Mouse (Mus musculus) thymus, adult 2 months (tissue): ENCODE data around the gene Ldhd. TPM values are rescaled to one million over a fixed set of nuclear protein-coding genes. Genes with fewer than 3 reads are reported as not detected.

Experiments
- DNase-seq: peaks from one replicate; pipeline ENCODE4 v3.0.0; 2021
- H3K27ac ChIP-seq: fragments of 200-500 bp; 2 replicates; pipeline ENCODE4 v1.5.1; 2012; ENCODE audit warnings: low read length, control low read depth; ENCODE audit not compliant: control insufficient read depth, insufficient read depth
- H3K27me3 ChIP-seq: fragments of 200-500 bp; 2 replicates; pipeline ENCODE4 v1.6.1; 2012; ENCODE audit warnings: mild to moderate bottlenecking, low read length, moderate library complexity, mixed read lengths; ENCODE audit not compliant: control insufficient read depth, insufficient read depth
- H3K36me3 ChIP-seq: fragments of 200-500 bp; 2 replicates; pipeline ENCODE4 v1.6.1; 2012; ENCODE audit warnings: mild to moderate bottlenecking, low read length, moderate library complexity; ENCODE audit not compliant: control insufficient read depth, insufficient read depth
- H3K4me1 ChIP-seq: fragments of 200-500 bp; replicated peaks from 2 replicates; pipeline ENCODE4 v1.6.1; 2012; ENCODE audit warnings: low read length; ENCODE audit not compliant: control insufficient read depth, insufficient read depth
- H3K4me3 ChIP-seq: fragments of 200-500 bp; 2 replicates; pipeline ENCODE4 v1.5.1; 2012; ENCODE audit warnings: mild to moderate bottlenecking, low read length, control low read depth, moderate library complexity; ENCODE audit not compliant: control insufficient read depth, insufficient read depth
- CTCF ChIP-seq: fragments of 200-500 bp; IDR thresholded peaks from 2 replicates; pipeline ENCODE4 v1.5.1; 2012; ENCODE audit warnings: mild to moderate bottlenecking, control low read depth, low read length, moderate library complexity, borderline replicate concordance; ENCODE audit not compliant: control insufficient read depth, poor library complexity, insufficient read depth; ENCODE audit errors: extremely low read depth
- POLR2A ChIP-seq: fragments of 200-500 bp; IDR thresholded peaks from 2 replicates; pipeline ENCODE4 v1.6.1; 2012; ENCODE audit warnings: mild to moderate bottlenecking, low read length, control low read depth, moderate library complexity; ENCODE audit not compliant: control insufficient read depth, poor library complexity, insufficient read depth; ENCODE audit errors: extremely low read depth
- WGBS: fragments of 180-500 bp; shearing (Covaris S2); methylation state at CpG from one replicate; pipeline ENCODE4 v1.1.7; 2018; 5-methylcytosine and 5-hydroxymethylcytosine counted together
- polyA plus RNA-seq: library from polyadenylated mRNA; depleted of rRNA; stranded (reverse); fragments of >200 nt; gene quantifications from 2 replicates; pipeline ENCODE4 v1.2.3, GENCODE M21; 2012

The Ldhd gene
- polyA plus RNA-seq, 1 experiment: 10.4 TPM

DNA sequence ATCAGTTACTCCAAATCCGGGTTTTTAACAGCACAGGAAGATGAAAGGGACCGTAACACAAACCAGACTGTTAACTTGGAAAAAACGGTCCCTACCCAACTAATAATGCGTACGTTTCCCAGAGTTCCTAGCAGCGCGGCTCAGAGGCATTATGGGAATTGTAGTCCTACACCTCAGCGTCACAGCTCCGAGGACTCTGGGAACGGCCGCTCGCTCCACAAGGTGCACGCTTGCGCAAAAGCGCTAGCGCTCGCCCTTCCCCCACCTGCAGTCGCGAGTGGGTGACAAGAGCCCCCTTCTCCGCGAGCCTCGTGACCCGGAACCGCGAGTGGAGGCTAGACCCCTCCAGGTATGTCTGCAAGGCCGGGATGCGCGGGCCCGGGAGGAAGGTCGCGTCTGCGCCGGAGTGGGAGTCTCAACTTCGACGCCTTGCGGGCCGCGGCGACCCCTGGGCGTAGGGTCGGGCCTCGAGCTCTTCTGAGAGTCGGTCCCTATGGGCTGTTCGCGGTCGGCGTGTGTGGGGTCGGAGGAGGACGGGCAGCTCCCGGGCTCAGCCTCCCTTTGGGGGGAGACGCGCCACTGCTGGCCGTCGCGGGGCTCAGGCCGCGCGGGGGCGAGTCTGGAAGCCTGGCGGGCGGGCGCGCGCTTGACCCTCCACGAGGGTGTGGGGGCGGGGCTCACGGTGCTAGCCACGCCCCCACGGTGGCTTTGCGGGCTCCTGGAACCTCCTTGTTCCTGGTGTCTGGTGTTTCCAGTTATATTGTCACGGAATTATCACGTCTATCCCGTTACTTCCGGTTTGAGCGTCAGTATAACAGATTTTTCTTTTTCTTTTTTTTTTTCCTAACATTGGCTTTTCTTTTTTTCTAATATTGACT is 13.3 kb upstream of the Ldhd start, which contains the start of gene Zfp1:
TSS of gene Zfp1 (plus strand) at position 138 of the 878 bp plus-strand sequence.
- Histone ChIP-seq H3K27me3 (no peaks in the 10 kb centered on the region), H3K4me1 (peaks cover 2% of the 10 kb centered on the region), H3K4me3 (peak within 1 kb of the TSS; percentile 65), H3K27ac (peak within 1 kb of the TSS; percentile 3), H3K36me3 (no peaks in the 10 kb centered on the region)
- peak; percentile 93 for DNase-seq
- under 1% methylated on average over 75 of the region's 75 CpGs for WGBS
- TF ChIP-seq CTCF: peak; percentile 40; the same call in 1 of the 2 replicates
- TF ChIP-seq POLR2A: peak; percentile 66

DNA sequence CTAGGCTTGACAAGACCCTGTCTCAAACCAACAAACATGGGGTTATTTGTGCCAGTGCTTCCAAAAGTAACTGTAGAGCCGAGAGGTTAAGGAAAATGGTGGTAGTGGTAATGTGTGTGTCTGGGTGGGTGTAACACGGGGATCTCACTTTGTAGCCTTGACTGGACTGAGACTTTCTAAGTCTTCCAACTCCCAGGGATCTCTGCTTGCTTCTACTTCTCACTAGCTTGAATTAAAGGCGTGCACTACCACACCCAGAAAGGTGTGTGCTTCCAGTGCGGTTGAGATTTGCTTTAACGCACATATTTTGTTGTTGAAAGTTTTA is 12.7 kb upstream of the Ldhd start:
- Histone ChIP-seq H3K27me3 (no peaks in the 10 kb centered on the region), H3K27ac (no peak overlapping the region), H3K4me1 (peaks cover 2% of the 10 kb centered on the region; the same call in 1 of the 2 replicates), H3K4me3 (no peak overlapping the region), H3K36me3 (no peaks in the 10 kb centered on the region)
- TF ChIP-seq CTCF (no peak), POLR2A (no peak)
- no peak for DNase-seq
- 2% methylated on average over 5 of the region's 5 CpGs for WGBS

GRCm38 (mm10) chr8:111642496-111642895 is 12.3 kb upstream of the Ldhd start:
- 20% methylated on average over 5 of the region's 5 CpGs for WGBS
- peak; percentile 16 for DNase-seq

DNA sequence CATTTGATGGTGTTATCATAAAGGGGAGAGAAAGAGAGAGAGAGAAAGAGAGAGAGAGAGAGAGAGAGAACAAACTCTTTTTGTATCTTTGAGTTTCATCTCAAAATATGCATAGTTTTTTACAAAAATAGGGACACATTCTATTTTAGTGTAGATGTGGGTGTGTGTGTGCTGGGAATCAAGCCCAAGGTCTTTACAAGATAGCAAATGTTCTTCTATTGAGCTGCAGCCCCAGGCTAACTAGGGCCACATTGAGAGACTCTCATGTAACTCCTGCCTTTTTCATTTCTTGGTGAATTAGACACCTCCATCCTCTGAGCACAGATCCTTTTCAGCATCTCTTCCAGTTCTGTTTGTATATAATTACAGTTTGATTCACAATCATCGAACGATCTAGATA is 10.9 kb upstream of the Ldhd start:
- no peaks in the 10 kb centered on the region for H3K36me3 ChIP-seq
- WGBS: 98% methylated on average over 2 of the region's 2 CpGs
- peaks cover 2% of the 10 kb centered on the region; the same call in 1 of the 2 replicates for H3K4me1 ChIP-seq
- TF ChIP-seq POLR2A: no peak
- TF ChIP-seq CTCF: no peak
- no peak overlapping the region for H3K27ac ChIP-seq
- DNase-seq: no peak
- no peaks in the 10 kb centered on the region for H3K27me3 ChIP-seq
- H3K4me3 ChIP-seq: no peak overlapping the region

More at GRCm38 (mm10) chr8:111642496-111642895, 12.3 kb upstream of the Ldhd start:
- H3K36me3 ChIP-seq: no peaks in the 10 kb centered on the region
- peaks cover 2% of the 10 kb centered on the region; the same call in 1 of the 2 replicates for H3K4me1 ChIP-seq
- TF ChIP-seq CTCF (no peak), POLR2A (no peak)
- H3K27me3 ChIP-seq: no peaks in the 10 kb centered on the region
- H3K27ac ChIP-seq: no peak overlapping the region
- no peak overlapping the region for H3K4me3 ChIP-seq

- TF ChIP-seq CTCF (no peak), POLR2A (no peak)
- Histone ChIP-seq H3K36me3 (no peaks in the 10 kb centered on the region), H3K27me3 (no peaks in the 10 kb centered on the region), H3K27ac (no peak overlapping the region), H3K4me3 (no peak overlapping the region), H3K4me1 (peaks cover 2% of the 10 kb centered on the region; the same call in 1 of the 2 replicates)
- DNase-seq: no peak
Measured at GRCm38 (mm10) chr8:111638086-111638485, 7.9 kb upstream of the Ldhd start.

- WGBS: 98% methylated on average over 3 of the region's 3 CpGs
- H3K27ac ChIP-seq: no peak overlapping the region
- peaks cover 27% of the 10 kb centered on the region for H3K4me1 ChIP-seq
- no peaks in the 10 kb centered on the region for H3K27me3 ChIP-seq
- TF ChIP-seq CTCF (no peak), POLR2A (no peak)
- no peak overlapping the region for H3K4me3 ChIP-seq
- no peaks in the 10 kb centered on the region for H3K36me3 ChIP-seq
- DNase-seq: no peak
Measured at GRCm38 (mm10) chr8:111632976-111633375, 2.8 kb upstream of the Ldhd start.
